Mouse (Mus musculus) heart, embryonic 13.5 days (tissue): ENCODE data around the gene Igsf9. TPM values are rescaled to one million over a fixed set of nuclear protein-coding genes. Genes with fewer than 3 reads are reported as not detected.

ENCODE experiments used
- ATAC-seq: fragments of 200-750 bp; cut with Nextera tagmentation; 2 replicates; pipeline ENCODE4 v1.8.0; 2017; ENCODE audit warnings: moderate TSS enrichment; ENCODE audit not compliant: insufficient number of reproducible peaks, low FRiP score, low TSS enrichment; ENCODE audit errors: extremely low read depth
- H3K27ac ChIP-seq: fragments of 300-500 bp; sonication (generic); replicated peaks from 2 replicates; pipeline ENCODE4 v1.5.1; 2015; ENCODE audit warnings: moderate library complexity, mild to moderate bottlenecking, inconsistent platforms
- H3K27me3 ChIP-seq: fragments of 300-500 bp; sonication (generic); replicated peaks from 2 replicates; pipeline ENCODE4 v1.6.1; 2015; ENCODE audit warnings: mild to moderate bottlenecking, inconsistent platforms
- H3K36me3 ChIP-seq: fragments of 300-500 bp; sonication (generic); 2 replicates; pipeline ENCODE4 v1.6.1; 2015; ENCODE audit warnings: mild to moderate bottlenecking, inconsistent platforms
- H3K4me1 ChIP-seq: fragments of 300-500 bp; sonication (generic); 2 replicates; pipeline ENCODE4 v1.6.1; 2015; ENCODE audit warnings: inconsistent platforms
- H3K4me2 ChIP-seq: fragments of 300-500 bp; sonication (generic); 2 replicates; pipeline ENCODE4 v1.6.1; 2015; ENCODE audit warnings: inconsistent platforms, mild to moderate bottlenecking, moderate library complexity
- H3K4me3 ChIP-seq: fragments of 300-500 bp; sonication (generic); 2 replicates; pipeline ENCODE4 v1.5.1; 2015; ENCODE audit warnings: moderate library complexity, mild to moderate bottlenecking, inconsistent platforms
- H3K9ac ChIP-seq: fragments of 300-500 bp; sonication (generic); 2 replicates; pipeline ENCODE4 v1.6.1; 2015; ENCODE audit warnings: inconsistent platforms, mild to moderate bottlenecking, moderate library complexity
- H3K9me3 ChIP-seq: fragments of 300-500 bp; sonication (generic); 2 replicates; pipeline ENCODE4 v1.6.1; 2016; ENCODE audit warnings: inconsistent platforms
- WGBS: fragments of 180-500 bp; shearing (Covaris S2); methylation state at CpG from one replicate; pipeline ENCODE4 v1.1.7; 2015; ENCODE audit warnings: mixed read lengths; 5-methylcytosine and 5-hydroxymethylcytosine counted together
- polyA plus RNA-seq: library from polyadenylated mRNA; unstranded; fragments of >200 nt; fragmentation: Nextera tagmentation; extraction: Ambion mirVana; gene quantifications from 2 replicates; pipeline ENCODE4 v1.2.1, GENCODE M21; 2015

Igsf9 gene
- polyA plus RNA-seq, 1 experiment from 2014 or later, result 9.6 TPM

DNA sequence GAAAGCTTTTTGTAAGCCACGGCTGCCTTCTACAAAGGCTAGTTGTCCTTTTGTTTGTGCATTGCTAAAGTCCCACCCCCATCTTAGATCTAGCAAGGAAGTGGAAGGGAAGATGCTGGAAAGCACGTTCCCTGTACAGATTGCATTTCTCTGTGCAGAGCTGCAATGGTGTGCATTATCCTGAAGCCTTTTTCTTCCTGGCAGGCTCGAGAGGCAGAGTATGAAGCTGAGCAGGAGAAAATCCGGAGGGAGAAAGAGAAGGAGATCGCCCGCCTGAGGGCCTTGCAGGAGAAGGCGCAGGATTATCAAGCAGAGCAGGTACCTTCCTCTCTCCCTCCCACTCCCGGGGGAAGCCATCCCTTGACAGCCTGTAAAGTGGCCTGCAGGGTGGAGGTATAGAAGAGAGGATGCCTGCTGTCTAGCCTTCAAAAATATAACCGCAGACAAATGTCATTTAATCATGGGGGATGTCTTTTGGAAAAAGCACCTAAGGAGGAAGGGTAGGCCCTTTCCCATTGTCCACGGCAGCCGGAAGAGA is 58.8 kb downstream of the Igsf9 start:
- 49% methylated on average over 11 of the region's 11 CpGs for WGBS

DNA sequence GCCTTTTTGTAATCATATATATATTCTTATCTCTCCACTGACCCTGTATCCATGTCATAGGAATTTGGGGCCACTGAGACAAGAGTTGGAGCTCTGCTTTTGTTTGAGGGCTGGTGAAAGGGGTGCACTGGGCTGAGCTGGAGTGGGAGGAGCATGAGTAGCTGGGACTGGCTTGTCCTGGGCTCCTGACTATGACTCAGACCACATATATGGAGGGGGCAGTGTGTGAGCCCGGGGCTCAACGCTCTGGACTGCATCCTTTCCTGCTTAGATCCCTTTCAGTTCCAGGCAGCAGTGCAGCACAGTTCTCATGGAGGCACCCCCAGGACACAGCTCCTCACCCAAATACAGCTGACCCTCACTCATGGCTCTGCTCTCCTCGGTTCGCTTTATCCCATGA is 64.5 kb downstream of the Igsf9 start:
- Histone ChIP-seq H3K9me3 (no peaks in the 10 kb centered on the region), H3K27ac (no peak overlapping the region), H3K27me3 (peaks cover 29% of the 10 kb centered on the region), H3K4me2 (no peak overlapping the region), H3K4me1 (peaks cover 16% of the 10 kb centered on the region), H3K36me3 (no peaks in the 10 kb centered on the region), H3K4me3 (no peak overlapping the region), H3K9ac (no peak overlapping the region)
- 75% methylated on average over 4 of the region's 4 CpGs for WGBS
- no peak for ATAC-seq

More for the DNA sequence above, 58.8 kb downstream of the Igsf9 start:
- Histone ChIP-seq H3K9me3 (no peaks in the 10 kb centered on the region), H3K9ac (no peak overlapping the region), H3K4me3 (no peak overlapping the region), H3K36me3 (no peaks in the 10 kb centered on the region), H3K4me2 (no peak overlapping the region), H3K27ac (no peak overlapping the region), H3K27me3 (peaks cover 39% of the 10 kb centered on the region), H3K4me1 (peaks cover 4% of the 10 kb centered on the region; the same call in 1 of the 2 replicates)
- no peak for ATAC-seq

Other genes starting within 250 kb of the Igsf9 start
- gene Atp1a4, start 223.4 kb upstream of the Igsf9 start, polyA plus RNA-seq, result 0.21 and 0.52 TPM in 2 replicates
- 27.8 and 31.6 TPM in 2 replicates for gene Igsf8, start 220.1 kb upstream of the Igsf9 start, polyA plus RNA-seq
- gene Atp1a2, start 183.7 kb upstream of the Igsf9 start, polyA plus RNA-seq, result 17.0 and 20.8 TPM in 2 replicates
- gene Kcnj9, start 152.5 kb upstream of the Igsf9 start, polyA plus RNA-seq, result not detected in 2 replicates
- gene Kcnj10, start 140.6 kb upstream of the Igsf9 start, polyA plus RNA-seq, result 0.04 TPM in 1 of 2 replicates, not detected in the other
- gene Pigm, start 105.2 kb upstream of the Igsf9 start, polyA plus RNA-seq, result 4.4 and 4.7 TPM in 2 replicates
- 1.2 and 1.3 TPM in 2 replicates for gene Slamf9, start 6.4 kb upstream of the Igsf9 start, polyA plus RNA-seq
- gene Tagln2, start 18.3 kb downstream of the Igsf9 start, polyA plus RNA-seq, result 312 and 327 TPM in 2 replicates
- gene Cfap45, start 39.0 kb downstream of the Igsf9 start, polyA plus RNA-seq, result 1.9 and 2.4 TPM in 2 replicates
- 0.15 and 0.25 TPM in 2 replicates for gene Vsig8, start 74.2 kb downstream of the Igsf9 start, polyA plus RNA-seq
- not detected in 2 replicates for gene Slamf8, start 108.8 kb downstream of the Igsf9 start, polyA plus RNA-seq
- not detected in 2 replicates for gene Fcrl6, start 120.8 kb downstream of the Igsf9 start, polyA plus RNA-seq
- gene Dusp23, start 151.2 kb downstream of the Igsf9 start, polyA plus RNA-seq, result 10.4 and 10.9 TPM in 2 replicates
- 0.21 and 0.92 TPM in 2 replicates for gene Crp, start 216.3 kb downstream of the Igsf9 start, polyA plus RNA-seq